Mouse (Mus musculus) spleen, postnatal 14 days (tissue): ENCODE data around the gene Mettl24.
"Not testable (repeated sequence)": the region's sequence is repeated elsewhere in the genome, so short reads cannot be mapped to it uniquely, and the experiment has no call there.

Experiments used
- DNase-seq, 2 experiments: peaks; one replicate each; pipeline ENCODE4 v3.0.0; 2021 to 2022; ENCODE audit warnings: low spot score in 2 of 2

Gene Mettl24

GRCm38 (mm10) chr10:40809411-40809910 lies 126.4 kb downstream of the Mettl24 start:
- not testable (repeated sequence) for DNase-seq

DNA sequence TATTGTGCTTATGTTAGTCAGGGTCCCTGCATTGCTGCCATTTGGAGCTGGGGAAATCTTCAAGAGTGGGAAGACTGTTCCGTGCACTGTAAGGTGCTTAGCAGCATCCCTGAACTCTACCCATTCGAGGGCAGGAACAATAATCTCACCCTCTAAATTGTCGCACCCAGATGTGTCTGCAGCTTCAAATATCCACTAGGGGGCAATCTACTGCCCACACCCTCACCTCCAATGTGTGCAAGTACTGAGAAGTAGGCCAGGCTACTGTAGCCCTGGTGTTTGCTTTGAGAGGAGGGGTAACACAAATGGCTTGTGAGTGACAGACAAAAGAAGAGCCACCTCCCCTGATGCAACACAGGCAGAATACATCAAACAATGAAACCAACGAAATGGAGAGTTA lies 130.5 kb downstream of the Mettl24 start:
- no peak for DNase-seq

GRCm38 (mm10) chr10:40816471-40816870 lies 133.4 kb downstream of the Mettl24 start:
- DNase-seq: no peak

DNA sequence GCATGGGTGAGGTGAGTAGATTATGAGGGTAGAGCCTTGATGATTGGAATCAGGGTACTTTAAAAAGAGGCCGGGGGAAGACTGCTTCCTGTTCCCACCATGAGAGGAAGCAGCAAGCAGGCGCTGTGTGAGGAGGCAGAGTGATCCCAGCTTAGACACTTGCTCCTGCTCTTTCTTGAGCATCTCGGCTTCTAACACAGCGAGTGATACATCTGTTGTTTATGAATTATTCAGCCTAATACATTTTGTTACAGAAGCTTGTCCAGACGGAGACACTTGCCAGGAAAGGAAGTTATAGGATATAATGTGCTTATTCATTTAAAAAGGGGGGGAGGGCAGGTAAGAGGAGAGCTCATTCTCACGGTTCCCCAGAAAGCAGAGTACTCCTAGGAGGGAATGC lies 142.9 kb downstream of the Mettl24 start:
- no peak for DNase-seq

DNA sequence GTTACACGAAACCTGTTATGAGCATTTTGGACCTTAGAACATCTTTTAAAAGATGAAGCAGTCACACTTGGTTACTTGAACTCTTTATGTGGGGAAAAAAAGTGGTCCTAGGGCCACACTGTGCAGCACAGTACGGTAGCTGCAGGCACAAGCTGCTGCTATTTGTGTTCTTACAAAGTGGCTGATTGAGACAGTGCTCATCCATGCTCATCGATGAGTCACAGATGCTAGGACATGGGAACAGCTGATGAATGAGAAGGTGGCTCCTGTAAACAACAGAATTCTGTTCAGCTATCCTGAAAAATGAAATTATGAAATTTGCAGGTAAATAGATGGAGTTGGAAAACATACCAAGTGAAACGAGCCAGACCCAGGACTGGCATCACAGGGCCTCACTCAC lies 144.6 kb downstream of the Mettl24 start:
- DNase-seq: no peak

DNA sequence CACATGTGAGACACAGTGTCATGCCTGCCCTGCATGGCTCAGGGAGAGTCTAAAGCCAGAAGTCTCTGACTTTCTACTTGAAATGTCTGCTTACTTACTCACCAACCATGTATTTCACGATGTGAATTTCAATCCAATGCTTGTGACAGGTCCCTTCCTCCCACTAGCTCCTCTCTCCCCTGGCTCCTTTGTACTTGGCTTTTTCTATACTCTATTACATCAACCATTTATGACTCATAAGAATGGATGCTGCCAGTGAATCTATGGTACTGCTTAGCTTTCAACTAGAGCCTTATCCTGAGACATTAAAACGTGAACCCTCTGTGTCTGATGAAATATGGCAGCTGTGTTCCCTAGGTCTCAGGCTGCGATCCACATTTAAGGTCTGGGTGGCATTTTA lies 147.2 kb downstream of the Mettl24 start:
- DNase-seq: no peak

- DNase-seq: no peak
Observed at GRCm38 (mm10) chr10:40831267-40831666, 148.2 kb downstream of the Mettl24 start.

GRCm38 (mm10) chr10:40840086-40840485 lies 157.0 kb downstream of the Mettl24 start:
- DNase-seq: no peak

DNA sequence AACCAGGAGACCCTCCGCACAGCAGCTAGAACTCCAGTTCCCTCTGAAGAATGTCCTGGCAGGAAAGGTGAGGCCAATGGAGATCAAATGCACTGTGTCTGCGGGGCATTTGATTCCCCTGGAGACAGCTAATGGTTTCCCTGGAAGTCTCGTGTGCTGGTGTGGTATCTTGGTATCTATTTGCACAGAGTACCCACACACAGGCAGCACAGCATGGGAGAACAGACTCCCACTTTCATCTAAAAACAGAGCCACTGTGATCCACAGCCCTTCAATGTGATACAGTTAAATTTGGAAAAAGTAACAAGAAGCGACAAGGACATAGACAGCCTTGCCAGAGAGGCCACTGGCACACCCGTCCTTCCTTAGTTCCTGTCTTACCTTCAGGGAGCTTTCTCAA lies 160.8 kb downstream of the Mettl24 start:
- DNase-seq: no peak

DNA sequence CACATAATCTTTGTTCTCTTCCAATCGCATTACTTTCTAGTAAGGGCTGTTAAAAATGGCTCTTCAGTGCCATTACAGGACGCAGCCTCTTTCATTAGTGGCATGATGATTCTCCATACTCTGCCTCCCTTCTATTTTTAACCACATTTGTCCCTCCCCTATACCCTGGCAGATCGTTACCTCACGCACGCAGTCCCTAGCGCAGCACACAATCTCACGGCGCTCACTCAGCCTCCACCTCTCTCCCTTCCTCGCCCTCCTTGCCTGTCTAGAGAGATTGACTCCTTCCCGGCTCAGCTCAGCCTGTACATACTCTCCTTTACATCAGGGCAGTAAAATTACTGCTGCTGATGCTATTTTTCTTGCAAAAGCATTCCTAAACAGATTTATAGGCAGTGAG lies 161.5 kb downstream of the Mettl24 start:
- DNase-seq: no peak

GRCm38 (mm10) chr10:40845626-40846025 lies 162.5 kb downstream of the Mettl24 start:
- no peak for DNase-seq

DNA sequence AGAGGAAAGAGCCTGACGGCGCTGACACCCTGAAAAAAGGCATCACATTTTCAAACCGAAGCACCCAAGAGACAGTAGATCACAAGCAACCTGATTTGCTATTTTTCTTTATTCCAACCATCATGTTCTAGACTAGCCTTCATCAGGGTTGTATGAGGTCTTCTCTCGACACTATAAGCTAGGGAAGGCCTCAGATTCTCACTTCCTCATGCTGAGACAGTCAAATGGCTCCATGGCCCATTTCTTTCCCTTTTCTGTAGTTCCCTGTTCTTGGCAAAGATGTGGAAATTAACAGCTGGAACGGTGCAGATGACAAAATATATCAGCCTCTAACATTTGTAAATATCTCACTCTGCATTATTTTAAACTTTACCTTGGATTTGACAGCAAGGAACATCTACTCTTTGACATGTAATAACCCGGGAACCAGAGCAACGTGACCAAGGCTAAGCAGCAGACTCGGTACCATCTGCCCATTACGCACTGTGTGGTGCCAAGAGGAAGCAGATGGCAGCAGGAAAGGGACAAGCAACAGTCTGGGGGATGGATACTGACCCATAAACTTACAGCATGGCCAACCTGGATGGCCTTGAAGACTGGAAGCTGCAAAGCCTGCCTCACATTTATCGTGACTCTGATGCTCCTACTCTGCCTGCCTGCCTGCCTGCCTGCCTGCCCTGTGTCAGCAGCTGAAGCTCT lies 164.2 kb downstream of the Mettl24 start:
- no peak for DNase-seq

DNA sequence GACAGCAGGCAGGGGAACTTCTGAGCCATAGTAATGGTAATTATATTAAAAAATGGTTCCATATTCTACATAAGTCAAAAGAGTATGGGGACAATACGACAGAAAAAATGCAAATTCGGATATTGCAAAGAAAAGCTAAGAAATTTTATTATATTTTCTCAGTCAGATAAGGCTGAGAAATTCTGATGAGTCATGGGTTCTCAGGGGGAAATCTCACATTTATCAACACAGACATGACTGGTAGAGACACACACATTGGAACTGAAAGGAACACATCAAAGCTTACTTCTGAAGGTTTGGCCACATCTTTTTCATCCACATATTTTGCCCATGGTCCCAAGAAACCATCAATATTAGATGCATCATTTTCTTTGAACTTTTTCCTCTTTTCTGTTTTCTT lies 167.6 kb downstream of the Mettl24 start:
- no peak for DNase-seq

GRCm38 (mm10) chr10:40851138-40851537 lies 168.1 kb downstream of the Mettl24 start:
- DNase-seq: no peak

- no peak for DNase-seq
Observed at GRCm38 (mm10) chr10:40855616-40856015, 172.5 kb downstream of the Mettl24 start.

GRCm38 (mm10) chr10:40856703-40857102 lies 173.6 kb downstream of the Mettl24 start:
- DNase-seq: no peak

DNA sequence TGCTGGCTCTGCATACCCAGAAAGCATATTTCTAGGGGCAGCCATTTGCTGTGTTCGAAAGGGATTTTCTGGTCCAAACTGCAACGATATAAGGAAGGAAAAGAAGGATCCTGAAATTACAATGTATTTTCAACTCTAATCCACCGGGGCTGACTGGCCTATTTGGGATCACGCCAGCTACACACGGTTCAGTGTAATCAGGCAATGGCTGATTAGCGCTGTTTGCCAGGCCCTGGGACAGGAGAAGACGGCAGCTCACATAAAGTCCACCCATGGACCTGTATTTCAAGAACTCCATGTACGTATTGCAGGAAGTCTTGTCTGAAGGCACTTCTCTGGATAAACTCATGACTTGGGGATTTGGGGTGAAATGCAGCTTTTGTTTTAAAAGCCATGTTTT lies 174.5 kb downstream of the Mettl24 start:
- DNase-seq: no peak
